Mouse (Mus musculus) heart, embryonic 12.5 days (tissue): ENCODE data around the gene Ak4. TPM values are rescaled to one million over a fixed set of nuclear protein-coding genes. Genes with fewer than 3 reads are reported as not detected.

Experiments used
- ATAC-seq: fragments of 200-750 bp; cut with Nextera tagmentation; 2 replicates; pipeline ENCODE4 v1.8.0; 2017; ENCODE audit warnings: moderate TSS enrichment, moderate library complexity; ENCODE audit not compliant: insufficient number of reproducible peaks, low FRiP score
- H3K27ac ChIP-seq: fragments of 300-500 bp; sonication (generic); 2 replicates; pipeline ENCODE4 v1.5.1; 2016; ENCODE audit warnings: mild to moderate bottlenecking, moderate library complexity; ENCODE audit not compliant: poor library complexity, severe bottlenecking
- H3K27me3 ChIP-seq: fragments of 300-500 bp; sonication (generic); replicated peaks from 2 replicates; pipeline ENCODE4 v1.6.1; 2016; ENCODE audit warnings: mild to moderate bottlenecking, moderate library complexity
- H3K36me3 ChIP-seq: fragments of 300-500 bp; sonication (generic); 2 replicates; pipeline ENCODE4 v1.6.1; 2016; ENCODE audit warnings: mild to moderate bottlenecking, moderate library complexity
- H3K4me1 ChIP-seq: fragments of 300-500 bp; sonication (generic); replicated peaks from 2 replicates; pipeline ENCODE4 v1.6.1; 2016; ENCODE audit warnings: mild to moderate bottlenecking
- H3K4me2 ChIP-seq: fragments of 300-500 bp; sonication (generic); 2 replicates; pipeline ENCODE4 v1.6.1; 2016; ENCODE audit warnings: mild to moderate bottlenecking, moderate library complexity
- H3K4me3 ChIP-seq: fragments of 300-500 bp; sonication (generic); 2 replicates; pipeline ENCODE4 v1.5.1; 2016; ENCODE audit warnings: mild to moderate bottlenecking
- H3K9ac ChIP-seq: fragments of 300-500 bp; sonication (generic); 2 replicates; pipeline ENCODE4 v1.6.1; 2016; ENCODE audit warnings: mild to moderate bottlenecking, moderate library complexity
- H3K9me3 ChIP-seq: fragments of 300-500 bp; sonication (generic); replicated peaks from 2 replicates; pipeline ENCODE4 v1.6.1; 2016; ENCODE audit warnings: mild to moderate bottlenecking, moderate library complexity
- WGBS: fragments of 180-500 bp; shearing (Covaris S2); methylation state at CpG from one replicate; pipeline ENCODE4 v1.1.7; 2016; 5-methylcytosine and 5-hydroxymethylcytosine counted together
- polyA plus RNA-seq: library from polyadenylated mRNA; unstranded; fragments of >200 nt; fragmentation: Nextera tagmentation; extraction: Ambion mirVana; gene quantifications from 2 replicates; pipeline ENCODE4 v1.2.1, GENCODE M21; 2016

The Ak4 gene
- polyA plus RNA-seq, 1 experiment from 2014 or later, result 32.6 TPM

GRCm38 (mm10) chr4:101392229-101392628 is 26.8 kb upstream of the Ak4 start:
- ATAC-seq, result no peak
- no peaks in the 10 kb centered on the region for H3K9me3 ChIP-seq
- H3K4me2 ChIP-seq, result no peak overlapping the region
- H3K4me1 ChIP-seq, result peaks cover 14% of the 10 kb centered on the region
- WGBS, result 44% methylated on average over 2 of the region's 2 CpGs
- no peak overlapping the region for H3K4me3 ChIP-seq
- no peaks in the 10 kb centered on the region for H3K36me3 ChIP-seq
- no peak overlapping the region for H3K9ac ChIP-seq
- no peak overlapping the region for H3K27ac ChIP-seq
- H3K27me3 ChIP-seq, result 0 out of 2 replicates have a peak, but pooled peaks cover 4% of the 10 kb centered on the region

DNA sequence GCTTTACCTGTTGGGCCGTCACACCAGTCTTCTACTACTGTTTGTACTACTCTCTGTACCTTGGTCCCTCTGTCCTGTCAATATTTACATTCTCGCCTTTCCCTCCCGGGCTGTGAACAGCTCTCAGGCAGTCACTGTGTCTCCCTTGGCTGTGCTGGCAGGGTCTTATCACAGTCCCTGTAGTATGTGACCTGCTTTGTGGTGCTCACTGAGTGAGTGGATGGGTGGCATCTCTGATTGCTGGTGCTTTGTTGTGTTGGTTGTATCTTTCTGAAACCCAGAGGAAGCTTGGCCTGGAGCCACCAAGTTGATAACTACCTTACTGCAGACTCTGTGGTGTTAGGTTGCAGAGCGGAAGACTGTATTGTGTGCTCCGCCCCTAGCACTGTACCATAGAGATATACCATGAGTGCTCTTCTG is 25.8 kb upstream of the Ak4 start:
- ATAC-seq, result peak; percentile 84
- no peak overlapping the region for H3K27ac ChIP-seq
- 0 out of 2 replicates have a peak, but pooled peaks cover 4% of the 10 kb centered on the region for H3K27me3 ChIP-seq
- H3K36me3 ChIP-seq, result no peaks in the 10 kb centered on the region
- WGBS, result 20% methylated on average over 5 of the region's 5 CpGs
- H3K9ac ChIP-seq, result no peak overlapping the region
- no peak overlapping the region for H3K4me3 ChIP-seq
- peaks cover 14% of the 10 kb centered on the region for H3K4me1 ChIP-seq
- peak overlapping the region; percentile 0; the same call in 1 of the 2 replicates for H3K4me2 ChIP-seq
- no peaks in the 10 kb centered on the region for H3K9me3 ChIP-seq

DNA sequence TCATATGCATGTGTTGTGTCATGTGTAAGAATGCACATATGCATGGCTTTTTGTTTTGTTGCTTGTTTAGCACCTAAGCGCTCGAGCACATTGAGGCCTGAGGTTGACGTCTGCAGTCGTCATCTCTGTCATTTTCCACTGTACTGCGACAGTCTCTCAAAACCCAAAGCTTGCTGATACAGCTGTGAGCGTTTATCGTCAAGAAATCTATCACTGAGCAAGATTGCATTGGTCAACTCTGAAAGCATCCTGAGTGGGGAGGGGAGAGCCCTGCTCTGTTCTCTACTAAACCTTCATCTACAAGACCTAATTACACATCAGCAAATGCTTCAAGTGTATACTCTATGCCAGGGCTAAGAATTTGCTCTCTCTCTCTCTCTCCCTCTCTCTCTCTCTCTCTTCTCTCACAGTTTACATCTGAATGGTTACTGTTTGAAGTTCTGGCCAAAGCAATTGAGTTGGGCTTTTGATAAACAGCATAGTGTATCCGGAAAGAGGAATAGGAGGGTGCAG is 24.0 kb upstream of the Ak4 start:
- Histone ChIP-seq H3K9me3 (no peaks in the 10 kb centered on the region), H3K4me3 (no peak overlapping the region), H3K27ac (no peak overlapping the region), H3K4me2 (no peak overlapping the region), H3K9ac (no peak overlapping the region), H3K4me1 (peaks cover 14% of the 10 kb centered on the region), H3K36me3 (no peaks in the 10 kb centered on the region), H3K27me3 (0 out of 2 replicates have a peak, but pooled peaks cover 4% of the 10 kb centered on the region)
- 84% methylated on average over 8 of the region's 8 CpGs for WGBS
- no peak for ATAC-seq

DNA sequence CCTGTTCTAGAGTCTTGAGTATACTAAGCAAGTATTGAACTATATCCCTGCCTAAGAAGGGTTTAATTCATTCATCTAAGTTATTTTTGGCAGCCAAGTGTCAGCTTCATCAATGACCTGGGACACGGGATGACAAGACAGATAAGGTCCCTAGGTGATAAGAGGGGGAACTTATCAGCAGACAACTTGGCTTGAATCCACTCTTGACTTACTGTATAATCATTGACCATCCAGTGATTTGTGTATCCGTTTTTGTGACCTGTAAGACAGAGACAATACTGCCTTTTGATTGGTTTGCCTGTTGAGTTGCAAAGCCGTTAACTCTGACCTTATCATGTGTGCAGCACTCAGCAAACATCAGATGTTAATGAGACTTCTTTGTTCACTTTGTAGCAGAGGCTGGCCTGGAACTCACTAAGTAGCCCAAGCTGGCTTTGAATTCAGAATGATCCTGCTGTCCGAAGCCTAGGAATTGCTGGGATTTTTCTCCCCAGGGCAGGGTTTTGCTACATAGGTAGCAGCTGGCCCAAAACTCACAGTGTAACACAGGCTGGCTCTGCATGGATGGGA is 19.0 kb upstream of the Ak4 start:
- H3K9me3 ChIP-seq, result no peaks in the 10 kb centered on the region

GRCm38 (mm10) chr4:101401945-101402344 is 17.1 kb upstream of the Ak4 start:
- Histone ChIP-seq H3K4me1 (no peaks in the 10 kb centered on the region), H3K4me3 (no peak overlapping the region), H3K9me3 (no peaks in the 10 kb centered on the region), H3K4me2 (no peak overlapping the region), H3K27me3 (no peaks in the 10 kb centered on the region), H3K9ac (no peak overlapping the region), H3K36me3 (no peaks in the 10 kb centered on the region), H3K27ac (no peak overlapping the region)
- ATAC-seq, result no peak
- 62% methylated on average over 1 of the region's 1 CpGs for WGBS

More for the DNA sequence above, 19.0 kb upstream of the Ak4 start:
- no peak overlapping the region for H3K4me2 ChIP-seq
- H3K36me3 ChIP-seq, result no peaks in the 10 kb centered on the region
- no peak overlapping the region for H3K9ac ChIP-seq
- H3K27me3 ChIP-seq, result no peaks in the 10 kb centered on the region
- no peak overlapping the region for H3K4me3 ChIP-seq
- WGBS, result 43% methylated on average over 4 of the region's 4 CpGs
- no peak for ATAC-seq
- no peaks in the 10 kb centered on the region for H3K4me1 ChIP-seq
- no peak overlapping the region for H3K27ac ChIP-seq

- no peaks in the 10 kb centered on the region for H3K27me3 ChIP-seq
- H3K4me1 ChIP-seq, result no peaks in the 10 kb centered on the region
- no peak overlapping the region for H3K4me3 ChIP-seq
- H3K27ac ChIP-seq, result no peak overlapping the region
- 71% methylated on average over 3 of the region's 3 CpGs for WGBS
- H3K4me2 ChIP-seq, result no peak overlapping the region
- H3K36me3 ChIP-seq, result no peaks in the 10 kb centered on the region
- ATAC-seq, result no peak
- no peaks in the 10 kb centered on the region for H3K9me3 ChIP-seq
- no peak overlapping the region for H3K9ac ChIP-seq
Measured at GRCm38 (mm10) chr4:101404863-101405262, 14.2 kb upstream of the Ak4 start.

GRCm38 (mm10) chr4:101406411-101407196 is 12.5 kb upstream of the Ak4 start:
- H3K4me3 ChIP-seq, result no peak overlapping the region
- H3K9me3 ChIP-seq, result no peaks in the 10 kb centered on the region
- H3K9ac ChIP-seq, result no peak overlapping the region
- H3K27ac ChIP-seq, result no peak overlapping the region
- no peaks in the 10 kb centered on the region for H3K36me3 ChIP-seq
- H3K4me2 ChIP-seq, result no peak overlapping the region
- no peaks in the 10 kb centered on the region for H3K4me1 ChIP-seq
- ATAC-seq, result no peak
- no peaks in the 10 kb centered on the region for H3K27me3 ChIP-seq
- 83% methylated on average over 4 of the region's 4 CpGs for WGBS

- Histone ChIP-seq H3K4me1 (peaks cover 8% of the 10 kb centered on the region; the same call in 1 of the 2 replicates), H3K9ac (no peak overlapping the region), H3K27me3 (no peaks in the 10 kb centered on the region), H3K4me3 (no peak overlapping the region), H3K27ac (no peak overlapping the region), H3K9me3 (no peaks in the 10 kb centered on the region), H3K4me2 (no peak overlapping the region), H3K36me3 (no peaks in the 10 kb centered on the region)
- WGBS, result 69% methylated on average over 11 of the region's 11 CpGs
- no peak for ATAC-seq
Measured at GRCm38 (mm10) chr4:101416966-101417365, 2.1 kb upstream of the Ak4 start.

DNA sequence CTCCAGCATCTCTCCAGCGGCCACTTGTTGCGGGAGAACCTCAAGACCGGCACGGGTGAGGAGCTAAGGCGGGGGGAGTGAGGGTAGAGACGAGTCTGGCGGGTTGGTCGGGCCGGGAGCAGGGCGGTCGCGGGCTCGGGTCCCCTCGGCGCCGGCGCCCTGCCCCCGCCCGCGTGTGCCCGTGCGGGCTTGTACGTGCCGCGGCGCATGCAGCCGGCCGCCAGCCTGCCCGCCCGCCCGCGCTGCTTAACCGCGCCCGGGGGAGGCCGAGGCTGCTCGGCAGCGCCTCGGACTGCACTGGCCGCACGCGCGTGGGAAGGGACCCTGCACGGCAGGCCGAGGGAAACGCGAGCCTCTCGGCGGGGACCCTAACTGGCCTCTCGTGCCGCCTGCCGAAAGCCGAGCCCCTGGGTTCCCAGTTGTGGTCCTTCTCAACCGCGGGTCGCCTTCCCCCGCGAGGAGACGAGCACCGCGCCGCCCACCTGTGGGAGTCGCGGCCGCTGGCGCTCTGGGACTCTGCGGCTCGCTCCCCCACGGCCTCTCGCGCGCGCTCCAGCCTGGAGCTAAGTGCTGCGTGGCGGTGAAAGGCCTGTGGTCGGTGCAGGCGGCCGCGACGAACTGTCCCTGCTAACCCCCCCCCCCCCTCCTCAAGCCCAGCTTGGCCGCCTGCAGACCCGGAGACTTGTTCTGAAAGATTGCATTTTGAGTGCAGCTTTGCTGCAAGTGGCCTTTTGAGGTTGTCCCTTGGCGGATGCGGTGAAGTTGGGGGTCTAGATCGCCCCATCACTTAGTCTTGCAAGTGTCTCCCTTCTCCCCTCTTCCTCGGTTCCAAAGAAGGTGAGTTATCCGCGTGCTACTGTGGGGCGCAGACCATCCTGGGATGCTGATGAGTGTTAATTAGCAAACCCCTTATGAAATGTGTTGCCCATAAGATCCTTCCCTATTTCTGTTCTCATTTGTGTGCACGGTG is 1.1 kb downstream of the Ak4 start:
- Histone ChIP-seq H3K4me1 (peaks cover 29% of the 10 kb centered on the region), H3K9ac (peak overlapping the region; percentile 92), H3K27ac (peak overlapping the region; percentile 74), H3K4me3 (peak overlapping the region; percentile 89), H3K4me2 (peak overlapping the region; percentile 96), H3K36me3 (peaks cover 8% of the 10 kb centered on the region), H3K9me3 (no peaks in the 10 kb centered on the region), H3K27me3 (no peaks in the 10 kb centered on the region)
- WGBS, result 1% methylated on average over 76 of the region's 90 CpGs
- peak; percentile 72 for ATAC-seq

- Histone ChIP-seq H3K27me3 (no peaks in the 10 kb centered on the region), H3K9me3 (no peaks in the 10 kb centered on the region), H3K27ac (no peak overlapping the region; the same call in 1 of the 2 replicates), H3K4me2 (no peak overlapping the region), H3K4me1 (peaks cover 42% of the 10 kb centered on the region), H3K9ac (no peak overlapping the region), H3K36me3 (peaks cover 8% of the 10 kb centered on the region), H3K4me3 (no peak overlapping the region)
- 78% methylated on average over 10 of the region's 10 CpGs for WGBS
- ATAC-seq, result no peak
Measured at GRCm38 (mm10) chr4:101422996-101423395, 3.9 kb downstream of the Ak4 start.
